Mouse (Mus musculus) hindbrain, embryonic 10.5 days (tissue): ENCODE results near the gene Usp46. TPM values are rescaled to one million over a fixed set of nuclear protein-coding genes. Genes with fewer than 3 reads are reported as not detected.

Source experiments
- DNase-seq: peaks from one replicate; pipeline ENCODE4 v3.0.0-alpha.2; 2017; ENCODE audit warnings: low spot score
- H3K27ac ChIP-seq: fragments of 300-500 bp; sonication (generic); 2 replicates; pipeline ENCODE4 v1.5.1; 2016; ENCODE audit warnings: mild to moderate bottlenecking, moderate library complexity
- H3K27me3 ChIP-seq: fragments of 300-500 bp; sonication (generic); 2 replicates; pipeline ENCODE4 v1.6.1; 2016; ENCODE audit warnings: mild to moderate bottlenecking; ENCODE audit not compliant: poor library complexity, insufficient read depth, severe bottlenecking
- H3K36me3 ChIP-seq: fragments of 300-500 bp; sonication (generic); 2 replicates; pipeline ENCODE4 v1.6.1; 2016; ENCODE audit warnings: mild to moderate bottlenecking, moderate library complexity
- H3K4me1 ChIP-seq: fragments of 300-500 bp; sonication (generic); replicated peaks from 2 replicates; pipeline ENCODE4 v1.6.1; 2016; ENCODE audit warnings: mild to moderate bottlenecking
- H3K4me3 ChIP-seq: fragments of 300-500 bp; sonication (generic); 2 replicates; pipeline ENCODE4 v1.5.1; 2016; ENCODE audit warnings: mild to moderate bottlenecking, moderate library complexity
- H3K9me3 ChIP-seq: fragments of 300-500 bp; sonication (generic); 2 replicates; pipeline ENCODE4 v1.6.1; 2016; ENCODE audit warnings: mild to moderate bottlenecking, moderate library complexity
- WGBS: fragments of 180-500 bp; shearing (Covaris S2); methylation state at CpG from one replicate; pipeline ENCODE4 v1.1.7; 2016; 5-methylcytosine and 5-hydroxymethylcytosine counted together
- polyA plus RNA-seq: library from polyadenylated mRNA; unstranded; fragments of >200 nt; fragmentation: Nextera tagmentation; extraction: Ambion mirVana; gene quantifications from 2 replicates; pipeline ENCODE4 v1.2.1, GENCODE M21; 2016

The Usp46 gene
- polyA plus RNA-seq, 1 experiment from 2014 or later = 27.6 TPM

GRCm38 (mm10) chr5:74040541-74040940, 27.7 kb downstream of the Usp46 start:
- no peak for DNase-seq
- WGBS = 82% methylated on average over 4 of the region's 4 CpGs
- Histone ChIP-seq H3K9me3 (no peaks in the 10 kb centered on the region), H3K4me1 (peaks cover 17% of the 10 kb centered on the region), H3K4me3 (no peak overlapping the region), H3K27me3 (no peaks in the 10 kb centered on the region), H3K36me3 (peaks cover 9% of the 10 kb centered on the region), H3K27ac (peak overlapping the region; percentile 8; the same call in 1 of the 2 replicates)

DNA sequence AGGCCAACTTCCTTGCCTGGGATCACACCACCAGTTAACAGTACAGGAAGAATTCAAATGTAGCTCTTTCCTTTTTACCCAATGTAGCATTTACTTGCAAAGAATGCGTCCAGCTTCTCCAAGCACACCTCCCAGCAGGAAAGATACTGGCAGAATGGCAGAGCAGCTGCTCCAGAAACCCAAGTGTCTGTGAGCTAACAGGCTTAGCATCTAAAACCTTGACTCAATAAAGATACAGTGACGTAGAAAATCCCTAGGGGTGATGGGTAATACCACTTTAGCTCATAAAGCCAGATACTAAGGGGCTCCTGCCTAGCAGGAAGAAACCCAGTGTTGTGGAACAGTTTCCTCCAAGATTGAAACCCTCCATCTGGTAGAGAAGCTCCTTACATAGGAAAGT, 32.8 kb downstream of the Usp46 start:
- Histone ChIP-seq H3K27me3 (no peaks in the 10 kb centered on the region), H3K4me3 (no peak overlapping the region), H3K9me3 (no peaks in the 10 kb centered on the region), H3K4me1 (no peaks in the 10 kb centered on the region), H3K36me3 (peaks cover 25% of the 10 kb centered on the region), H3K27ac (no peak overlapping the region)
- 82% methylated on average over 2 of the region's 2 CpGs for WGBS
- DNase-seq = no peak

DNA sequence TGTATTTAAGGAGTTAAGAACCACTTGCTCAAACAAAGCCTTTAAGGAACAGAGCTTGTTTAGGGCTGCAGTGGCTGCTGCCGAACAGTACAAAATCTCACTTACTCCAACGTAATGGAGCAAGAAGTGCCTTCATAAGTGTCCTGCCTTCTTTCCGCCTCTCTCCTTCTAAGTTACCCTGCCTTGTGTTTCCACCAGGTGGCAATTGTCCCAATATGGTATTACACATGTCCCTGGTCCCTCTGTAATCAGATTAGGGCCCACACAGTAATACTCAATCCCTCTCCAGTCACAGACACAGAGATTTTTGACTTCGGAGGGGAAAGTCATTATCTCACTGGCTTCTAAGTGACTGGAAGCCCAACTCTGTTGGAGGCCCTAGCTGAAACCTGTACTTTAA, 34.1 kb downstream of the Usp46 start:
- H3K36me3 ChIP-seq = peaks cover 26% of the 10 kb centered on the region
- 96% methylated on average over 4 of the region's 4 CpGs for WGBS
- H3K4me1 ChIP-seq = no peaks in the 10 kb centered on the region
- DNase-seq = no peak
- no peak overlapping the region for H3K27ac ChIP-seq
- no peak overlapping the region for H3K4me3 ChIP-seq
- H3K27me3 ChIP-seq = no peaks in the 10 kb centered on the region
- no peaks in the 10 kb centered on the region for H3K9me3 ChIP-seq

DNA sequence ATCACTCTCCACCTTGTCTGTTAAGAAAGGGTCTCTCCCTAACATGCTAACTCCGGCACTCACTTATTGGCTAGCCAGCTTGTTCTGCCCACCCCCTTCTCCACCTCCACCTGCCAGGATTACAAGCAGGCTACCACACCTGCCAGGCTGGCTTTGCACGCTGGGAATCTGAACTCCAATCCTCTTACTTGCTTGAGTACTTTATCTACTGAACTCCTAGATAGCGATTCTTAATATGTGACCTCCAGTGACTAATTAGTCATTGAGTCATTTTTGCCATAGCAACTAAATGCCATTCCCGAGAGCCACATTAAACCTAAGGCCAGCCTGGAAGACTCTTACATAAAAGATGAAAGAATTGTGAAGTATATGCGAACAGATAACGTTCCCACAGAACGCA, 38.4 kb downstream of the Usp46 start:
- H3K27me3 ChIP-seq = no peaks in the 10 kb centered on the region
- H3K9me3 ChIP-seq = no peaks in the 10 kb centered on the region
- H3K4me1 ChIP-seq = no peaks in the 10 kb centered on the region
- no peak for DNase-seq
- H3K36me3 ChIP-seq = peaks cover 36% of the 10 kb centered on the region
- no peak overlapping the region for H3K4me3 ChIP-seq
- no peak overlapping the region for H3K27ac ChIP-seq
- WGBS = 89% methylated on average over 7 of the region's 7 CpGs

DNA sequence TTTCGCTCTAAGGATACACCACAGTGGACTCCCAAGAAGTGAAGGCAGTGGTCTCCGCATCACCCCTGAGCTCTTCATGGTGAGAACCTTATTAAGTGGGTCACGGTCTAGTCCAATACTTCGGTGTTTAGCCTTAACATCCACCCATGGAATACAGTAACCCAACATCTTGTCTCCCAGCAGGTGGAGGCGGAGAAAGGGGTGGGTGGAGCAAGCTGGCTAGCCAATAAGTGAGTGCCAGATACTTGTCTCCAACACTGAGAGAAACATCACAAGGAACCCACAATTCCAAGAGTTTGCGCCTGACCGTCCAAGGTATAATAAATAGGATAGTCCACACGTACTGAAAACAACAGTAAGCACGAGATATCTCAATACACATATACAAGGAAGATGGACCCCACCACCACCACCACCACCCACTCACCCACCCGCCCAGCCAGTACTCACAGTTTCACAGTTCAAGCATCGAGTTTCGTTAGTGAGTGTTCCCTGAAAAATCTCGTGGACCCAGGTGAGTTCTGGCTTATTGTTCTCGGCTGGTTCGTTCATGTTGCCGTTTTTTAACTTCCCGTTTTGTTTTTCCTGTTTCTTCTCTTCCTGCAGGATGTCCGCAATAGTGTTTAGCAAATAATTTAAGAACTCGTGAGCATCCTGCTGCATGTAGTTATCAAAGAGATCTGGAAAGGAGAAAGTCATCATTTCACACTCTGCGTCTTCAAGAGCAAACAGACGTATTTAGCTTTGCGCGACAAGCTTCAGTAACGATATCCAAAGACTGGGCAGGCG, 39.3 kb downstream of the Usp46 start:
- H3K27ac ChIP-seq = no peak overlapping the region
- no peaks in the 10 kb centered on the region for H3K27me3 ChIP-seq
- no peaks in the 10 kb centered on the region for H3K4me1 ChIP-seq
- H3K9me3 ChIP-seq = no peaks in the 10 kb centered on the region
- peaks cover 39% of the 10 kb centered on the region for H3K36me3 ChIP-seq
- DNase-seq = no peak
- no peak overlapping the region for H3K4me3 ChIP-seq
- 94% methylated on average over 25 of the region's 25 CpGs for WGBS

DNA sequence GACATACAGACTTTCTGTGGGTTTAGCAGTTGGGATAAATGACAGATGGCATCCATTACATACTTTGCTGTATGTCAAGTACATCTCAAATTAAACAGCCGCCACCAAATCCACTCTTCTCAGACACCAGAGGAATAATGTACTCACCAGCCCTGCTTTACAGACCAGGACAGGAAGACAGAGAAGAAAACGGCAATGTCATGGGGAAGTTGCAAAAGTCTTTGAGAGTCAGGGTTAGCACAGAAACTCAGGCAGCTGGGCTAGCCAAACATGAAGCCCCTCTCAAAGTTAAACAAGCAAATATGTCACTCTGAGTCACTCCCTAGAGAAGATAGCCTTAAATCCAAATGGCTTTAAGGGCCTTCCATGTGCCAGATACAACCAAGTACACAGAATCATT, 40.0 kb downstream of the Usp46 start:
- no peaks in the 10 kb centered on the region for H3K4me1 ChIP-seq
- no peak overlapping the region for H3K27ac ChIP-seq
- H3K9me3 ChIP-seq = no peaks in the 10 kb centered on the region
- H3K27me3 ChIP-seq = no peaks in the 10 kb centered on the region
- 88% methylated on average over 2 of the region's 2 CpGs for WGBS
- DNase-seq = no peak
- H3K4me3 ChIP-seq = no peak overlapping the region
- H3K36me3 ChIP-seq = peaks cover 39% of the 10 kb centered on the region

- WGBS = 87% methylated on average over 4 of the region's 4 CpGs
- H3K27ac ChIP-seq = no peak overlapping the region
- H3K4me1 ChIP-seq = peaks cover 11% of the 10 kb centered on the region
- DNase-seq = no peak
- H3K4me3 ChIP-seq = no peak overlapping the region
- no peaks in the 10 kb centered on the region for H3K27me3 ChIP-seq
- H3K9me3 ChIP-seq = peaks cover 4% of the 10 kb centered on the region; the same call in 1 of the 2 replicates
- H3K36me3 ChIP-seq = peaks cover 38% of the 10 kb centered on the region
Measured at GRCm38 (mm10) chr5:74020506-74020905, 47.7 kb downstream of the Usp46 start.

DNA sequence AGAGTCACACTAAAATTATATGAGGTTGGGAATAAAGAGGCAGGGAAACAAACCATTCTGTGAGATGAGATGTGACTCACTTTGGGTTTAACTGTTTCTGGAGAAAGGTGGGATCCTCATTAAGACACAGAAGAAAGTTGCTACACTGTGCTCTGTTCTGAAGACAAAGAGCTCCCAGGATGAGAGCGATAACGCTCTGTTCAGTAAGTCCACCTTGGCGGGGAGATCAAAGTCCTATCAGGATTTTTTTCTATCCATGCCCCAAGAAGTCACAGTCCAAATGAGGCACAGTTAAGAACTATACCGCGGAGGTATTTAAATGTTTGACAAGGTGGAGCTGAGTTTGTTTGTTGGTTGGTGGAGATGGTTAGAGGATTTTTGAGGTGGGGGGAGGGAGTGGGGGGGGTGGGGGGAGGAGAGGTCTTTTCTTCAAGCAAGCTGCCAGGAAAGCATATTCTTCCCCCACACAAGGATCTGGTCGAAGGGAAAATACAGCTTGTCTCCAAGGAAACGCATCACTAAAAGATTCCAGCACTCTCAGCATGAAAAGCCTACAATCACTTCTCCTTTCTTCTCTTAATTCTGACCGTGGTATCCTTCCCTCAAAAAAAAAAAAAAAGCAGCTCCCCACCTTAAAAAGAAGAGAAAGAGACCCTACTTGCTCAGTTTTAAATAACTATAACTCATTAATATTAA, 49.2 kb downstream of the Usp46 start:
- H3K4me3 ChIP-seq = no peak overlapping the region
- H3K36me3 ChIP-seq = peaks cover 48% of the 10 kb centered on the region
- WGBS = 74% methylated on average over 8 of the region's 8 CpGs
- H3K4me1 ChIP-seq = peaks cover 11% of the 10 kb centered on the region
- DNase-seq = no peak
- no peak overlapping the region for H3K27ac ChIP-seq
- peaks cover 4% of the 10 kb centered on the region; the same call in 1 of the 2 replicates for H3K9me3 ChIP-seq
- H3K27me3 ChIP-seq = no peaks in the 10 kb centered on the region

DNA sequence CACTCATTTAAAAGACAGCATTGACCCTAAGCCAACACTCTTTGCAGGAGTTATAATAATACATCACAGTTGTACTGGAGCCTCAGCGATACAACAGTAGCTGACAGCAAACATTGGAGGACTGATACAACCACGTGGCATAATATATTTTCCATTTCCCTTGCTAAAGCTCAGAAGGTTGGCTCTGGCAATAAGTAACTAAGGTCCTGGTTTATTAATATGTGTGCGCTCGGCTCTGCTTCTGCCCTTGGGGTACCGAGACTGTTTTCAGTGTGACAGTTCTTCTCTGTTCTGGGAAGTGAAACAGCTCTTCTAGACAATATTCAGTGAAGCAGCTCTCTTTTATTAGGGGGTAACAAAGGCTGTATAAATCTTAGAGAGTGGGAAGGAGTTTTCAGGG, 50.7 kb downstream of the Usp46 start:
- Histone ChIP-seq H3K27me3 (no peaks in the 10 kb centered on the region), H3K9me3 (peaks cover 4% of the 10 kb centered on the region; the same call in 1 of the 2 replicates), H3K36me3 (peaks cover 48% of the 10 kb centered on the region), H3K27ac (no peak overlapping the region), H3K4me3 (no peak overlapping the region), H3K4me1 (peaks cover 15% of the 10 kb centered on the region)
- WGBS = 94% methylated on average over 5 of the region's 5 CpGs
- no peak for DNase-seq

DNA sequence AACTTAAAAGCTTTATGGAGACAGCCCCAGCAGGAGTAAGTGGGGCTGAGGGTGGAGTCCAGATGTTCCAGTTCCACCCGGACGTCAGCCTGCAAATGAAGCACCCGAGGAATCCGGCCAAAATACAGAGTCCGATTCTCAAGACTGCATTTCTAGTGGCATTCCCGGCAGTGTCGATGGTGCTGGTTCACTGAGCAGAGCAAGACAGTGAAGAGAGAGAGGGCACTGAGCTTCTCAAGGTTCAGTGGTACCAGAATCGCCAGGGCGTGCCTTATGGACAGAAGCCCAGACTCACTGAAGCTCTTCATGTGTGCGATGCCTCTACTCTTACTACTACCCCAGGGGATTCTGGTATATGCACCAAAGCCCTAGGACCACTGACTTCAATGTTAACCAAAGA, 56.6 kb downstream of the Usp46 start:
- 90% methylated on average over 10 of the region's 10 CpGs for WGBS
- H3K36me3 ChIP-seq = peaks cover 57% of the 10 kb centered on the region

DNA sequence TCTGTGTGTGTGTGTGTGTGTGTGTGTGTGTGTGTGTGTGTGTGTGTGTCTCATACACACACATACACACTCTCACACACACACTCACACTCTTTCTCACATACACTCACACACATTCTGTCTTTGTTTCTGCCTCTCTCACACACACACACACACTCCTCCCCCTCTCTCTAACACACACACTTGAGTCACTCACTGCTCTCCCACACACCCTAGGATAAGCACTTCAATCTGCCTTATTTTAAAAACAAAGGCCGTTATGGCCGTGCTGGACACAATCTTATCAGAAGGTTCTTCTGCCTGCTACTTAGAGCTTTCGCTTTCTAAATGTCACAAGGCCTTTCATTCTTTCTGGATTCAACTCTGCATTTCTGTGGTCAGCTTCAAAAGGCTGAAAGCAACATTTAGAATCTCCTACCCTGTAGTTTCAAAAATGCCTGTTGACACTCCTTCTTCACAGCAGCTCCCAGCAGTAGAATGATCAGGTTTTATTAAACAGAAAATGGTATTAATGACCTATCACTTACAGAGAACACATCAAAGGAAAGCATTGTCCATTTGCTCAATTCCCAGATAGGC, 60.6 kb downstream of the Usp46 start:
- peaks cover 8% of the 10 kb centered on the region; the same call in 1 of the 2 replicates for H3K4me1 ChIP-seq
- no peak for DNase-seq
- WGBS = 92% methylated on average over 3 of the region's 3 CpGs
- H3K4me3 ChIP-seq = no peak overlapping the region
- no peaks in the 10 kb centered on the region for H3K27me3 ChIP-seq
- H3K27ac ChIP-seq = no peak overlapping the region
- H3K9me3 ChIP-seq = no peaks in the 10 kb centered on the region
- peaks cover 61% of the 10 kb centered on the region for H3K36me3 ChIP-seq

More for the DNA sequence above, 56.6 kb downstream of the Usp46 start:
- Histone ChIP-seq H3K27ac (no peak overlapping the region; the same call in 1 of the 2 replicates), H3K27me3 (no peaks in the 10 kb centered on the region), H3K4me3 (no peak overlapping the region), H3K4me1 (peaks cover 12% of the 10 kb centered on the region; the same call in 1 of the 2 replicates), H3K9me3 (no peaks in the 10 kb centered on the region)
- no peak for DNase-seq

- no peaks in the 10 kb centered on the region for H3K27me3 ChIP-seq
- no peak overlapping the region for H3K27ac ChIP-seq
- DNase-seq = no peak
- peaks cover 66% of the 10 kb centered on the region for H3K36me3 ChIP-seq
- no peak overlapping the region for H3K4me3 ChIP-seq
- no peaks in the 10 kb centered on the region for H3K9me3 ChIP-seq
- 94% methylated on average over 2 of the region's 2 CpGs for WGBS
- H3K4me1 ChIP-seq = no peaks in the 10 kb centered on the region
Measured at GRCm38 (mm10) chr5:74005936-74006335, 62.3 kb downstream of the Usp46 start.

GRCm38 (mm10) chr5:74001743-74002142, 66.5 kb downstream of the Usp46 start:
- Histone ChIP-seq H3K4me1 (no peaks in the 10 kb centered on the region), H3K27me3 (no peaks in the 10 kb centered on the region), H3K36me3 (peaks cover 76% of the 10 kb centered on the region), H3K4me3 (no peak overlapping the region), H3K27ac (no peak overlapping the region), H3K9me3 (no peaks in the 10 kb centered on the region)
- DNase-seq = no peak
- WGBS = 91% methylated on average over 9 of the region's 9 CpGs
